Mouse (Mus musculus) bone marrow, adult 2 months (tissue): ENCODE results near the gene Apln. TPM values are rescaled to one million over a fixed set of nuclear protein-coding genes. Genes with fewer than 3 reads are reported as not detected.

Experiments
- H3K27ac ChIP-seq: fragments of 200-500 bp; 2 replicates; pipeline ENCODE4 v1.5.1; 2012; ENCODE audit warnings: low read depth, mild to moderate bottlenecking, control low read depth, inconsistent platforms, low read length; ENCODE audit not compliant: control insufficient read depth, poor library complexity, insufficient read depth
- H3K4me1 ChIP-seq: fragments of 200-500 bp; 2 replicates; pipeline ENCODE4 v1.6.1; 2011; ENCODE audit warnings: low read length; ENCODE audit not compliant: control insufficient read depth, insufficient read depth
- H3K4me3 ChIP-seq: fragments of 200-500 bp; replicated peaks from 2 replicates; pipeline ENCODE3; 2011; ENCODE audit warnings: mild to moderate bottlenecking, low read depth, low read length, control low read depth; ENCODE audit not compliant: control insufficient read depth
- CTCF ChIP-seq: fragments of 200-500 bp; IDR thresholded peaks from 2 replicates; pipeline ENCODE4 v1.5.1; 2011; ENCODE audit warnings: low read length, control low read depth; ENCODE audit not compliant: control insufficient read depth, insufficient read depth
- POLR2A ChIP-seq: fragments of 200-500 bp; IDR thresholded peaks from 2 replicates; pipeline ENCODE4 v1.6.1; 2011; ENCODE audit warnings: low read depth, mild to moderate bottlenecking, control low read depth, low read length, borderline replicate concordance; ENCODE audit not compliant: control insufficient read depth
- WGBS: fragments of 180-500 bp; shearing (Covaris S2); methylation state at CpG from one replicate; pipeline ENCODE4 v1.1.7; 2018; 5-methylcytosine and 5-hydroxymethylcytosine counted together
- polyA plus RNA-seq: library from polyadenylated mRNA; stranded (reverse); fragments of >200 nt; gene quantifications from 2 replicates; pipeline ENCODE4 v1.2.4, GENCODE M21; 2011; ENCODE audit warnings: low replicate concordance; ENCODE audit not compliant: missing spikeins, insufficient read depth, insufficient read length

Apln gene
- 0.50 TPM in 1 of 2 replicates, not detected in the other for polyA plus RNA-seq

GRCm38 (mm10) chrX:48034144-48035113 lies at the start of gene Apln:
Apln (minus strand) TSS chrX:48034853.
- no peak within 1 kb of the TSS for H3K27ac ChIP-seq
- 13% methylated on average over 72 of the region's 73 CpGs for WGBS
- H3K4me1 ChIP-seq = no peaks in the 10 kb centered on the region
- no peak within 1 kb of the TSS for H3K4me3 ChIP-seq
- TF ChIP-seq CTCF = no peak
- no peak for TF ChIP-seq POLR2A

- Histone ChIP-seq H3K4me3 (no peak overlapping the region), H3K4me1 (no peaks in the 10 kb centered on the region), H3K27ac (no peak overlapping the region)
- TF ChIP-seq POLR2A = no peak
- no peak for TF ChIP-seq CTCF
- 43% methylated on average over 5 of the region's 5 CpGs for WGBS
Measured at GRCm38 (mm10) chrX:48082364-48082763, 47.7 kb upstream of the Apln start.

GRCm38 (mm10) chrX:48076806-48077425 lies 42.3 kb upstream of the Apln start:
- H3K4me3 ChIP-seq = no peak overlapping the region
- 87% methylated on average over 4 of the region's 4 CpGs for WGBS
- H3K4me1 ChIP-seq = no peaks in the 10 kb centered on the region
- no peak overlapping the region for H3K27ac ChIP-seq
- TF ChIP-seq CTCF = no peak
- TF ChIP-seq POLR2A = no peak

GRCm38 (mm10) chrX:48074691-48075090 lies 40.0 kb upstream of the Apln start:
- H3K27ac ChIP-seq = no peak overlapping the region
- TF ChIP-seq CTCF (no peak), POLR2A (no peak)
- no peak overlapping the region for H3K4me3 ChIP-seq
- H3K4me1 ChIP-seq = no peaks in the 10 kb centered on the region
- 65% methylated on average over 3 of the region's 3 CpGs for WGBS

GRCm38 (mm10) chrX:48072401-48072800 lies 37.7 kb upstream of the Apln start:
- Histone ChIP-seq H3K4me3 (no peak overlapping the region), H3K27ac (no peak overlapping the region)
- WGBS = 62% methylated on average over 5 of the region's 5 CpGs

GRCm38 (mm10) chrX:48071961-48072360 lies 37.3 kb upstream of the Apln start:
- H3K27ac ChIP-seq = no peak overlapping the region
- no peak overlapping the region for H3K4me3 ChIP-seq
- no peak for TF ChIP-seq CTCF
- no peak for TF ChIP-seq POLR2A
- 51% methylated on average over 3 of the region's 3 CpGs for WGBS
- no peaks in the 10 kb centered on the region for H3K4me1 ChIP-seq

More at GRCm38 (mm10) chrX:48072401-48072800, 37.7 kb upstream of the Apln start:
- TF ChIP-seq POLR2A (no peak), CTCF (no peak)
- H3K4me1 ChIP-seq = no peaks in the 10 kb centered on the region

- TF ChIP-seq CTCF = no peak
- TF ChIP-seq POLR2A = no peak
- no peaks in the 10 kb centered on the region for H3K4me1 ChIP-seq
- H3K27ac ChIP-seq = no peak overlapping the region
- H3K4me3 ChIP-seq = no peak overlapping the region
- WGBS = 61% methylated on average over 3 of the region's 3 CpGs
Measured at GRCm38 (mm10) chrX:48066891-48067290, 32.2 kb upstream of the Apln start.

GRCm38 (mm10) chrX:48064166-48064853 lies 29.7 kb upstream of the Apln start:
- H3K4me1 ChIP-seq = no peaks in the 10 kb centered on the region
- no peak overlapping the region for H3K27ac ChIP-seq
- H3K4me3 ChIP-seq = no peak overlapping the region
- TF ChIP-seq CTCF = no peak
- no peak for TF ChIP-seq POLR2A
- 69% methylated on average over 5 of the region's 5 CpGs for WGBS
